ENCODE assay signal across 18 mouse cellular contexts in genomic region chr9:86544559-86544958, GRCm38 (mm10).
"Had no signal": no experiment of that assay in that cellular context is flagged by ENCODE, and none has a peak within 500 bp of the region (broad histone marks: within the 10 kb centered on the region; RNA-seq: fewer than 3 reads in every experiment).

No protein-coding gene starts in this region.

- H3K4me1 ChIP-seq: kidney, embryonic 15.5 days; limb, embryonic 12.5 days; limb, embryonic 15.5 days had no signal

- H3K27me3 ChIP-seq: kidney, embryonic 15.5 days; limb, embryonic 12.5 days; limb, embryonic 15.5 days; megakaryocyte, embryonic 14.5 days had no signal

- H3K27ac ChIP-seq: kidney, embryonic 15.5 days; limb, embryonic 12.5 days; limb, embryonic 15.5 days; liver, embryonic 14.5 days had no signal

- H3K9ac ChIP-seq: kidney, embryonic 15.5 days; limb, embryonic 12.5 days; limb, embryonic 15.5 days; liver, embryonic 14.5 days; liver, postnatal 0 days; lung, embryonic 14.5 days had no signal

- ATAC-seq: liver, postnatal 0 days; lung, postnatal 0 days had no signal

- H3K4me3 ChIP-seq: kidney, embryonic 15.5 days; limb, embryonic 12.5 days; limb, embryonic 15.5 days; megakaryocyte, embryonic 14.5 days had no signal

- H3K4me2 ChIP-seq: kidney, embryonic 15.5 days; limb, embryonic 12.5 days; limb, embryonic 15.5 days; liver, embryonic 11.5 days; lung, embryonic 14.5 days; midbrain, embryonic 11.5 days had no signal

- DNase-seq: kidney, adult 8-10 months; kidney, postnatal 10 days; kidney, postnatal 4 days; left cerebral cortex, postnatal 4 days; liver, postnatal 0 days; lung, embryonic 14.5 days; lung, postnatal 36 days; midbrain, embryonic 14.5 days; thymus, adult 18-20 months; thymus, postnatal 36 days had no signal

- H3K9me3 ChIP-seq: kidney, embryonic 15.5 days; limb, embryonic 12.5 days; limb, embryonic 15.5 days; megakaryocyte, embryonic 14.5 days had no signal
